Mouse (Mus musculus) cerebellum, adult 2 months (tissue): ENCODE measurements around the gene Cdk18. TPM values are rescaled to one million over a fixed set of nuclear protein-coding genes. Genes with fewer than 3 reads are reported as not detected.

Source experiments
- DNase-seq, 2 experiments: peaks; one replicate each; pipeline ENCODE4 v3.0.0; 2021
- H3K27ac ChIP-seq: fragments of 200-500 bp; 2 replicates; pipeline ENCODE4 v1.5.1; 2012; ENCODE audit warnings: low read length, control low read depth, inconsistent platforms; ENCODE audit not compliant: insufficient read depth
- H3K27me3 ChIP-seq: fragments of 200-500 bp; 2 replicates; pipeline ENCODE4 v1.6.1; 2012; ENCODE audit warnings: inconsistent platforms, mild to moderate bottlenecking, low read length, moderate library complexity; ENCODE audit not compliant: control insufficient read depth, insufficient read depth
- H3K4me1 ChIP-seq: fragments of 200-500 bp; 2 replicates; pipeline ENCODE4 v1.6.1; 2011; ENCODE audit warnings: low read length; ENCODE audit not compliant: control insufficient read depth, insufficient read depth
- H3K4me3 ChIP-seq: fragments of 200-500 bp; replicated peaks from 2 replicates; pipeline ENCODE3; 2011; ENCODE audit warnings: mild to moderate bottlenecking, low read depth, low read length, control low read depth; ENCODE audit not compliant: insufficient read depth
- CTCF ChIP-seq: fragments of 200-500 bp; IDR thresholded peaks from 2 replicates; pipeline ENCODE4 v1.5.1; 2011; ENCODE audit warnings: low read depth, mild to moderate bottlenecking, control low read depth, low read length, moderate library complexity, borderline replicate concordance; ENCODE audit not compliant: insufficient read depth
- POLR2A ChIP-seq: fragments of 200-500 bp; IDR thresholded peaks from 2 replicates; pipeline ENCODE4 v1.6.1; 2011; ENCODE audit warnings: low read length, control low read depth, borderline replicate concordance; ENCODE audit not compliant: insufficient read depth
- WGBS: fragments of 180-500 bp; shearing (Covaris S2); methylation state at CpG from one replicate; pipeline ENCODE4 v1.1.7; 2018; 5-methylcytosine and 5-hydroxymethylcytosine counted together
- polyA plus RNA-seq: library from polyadenylated mRNA; depleted of rRNA; stranded (reverse); fragments of >200 nt; gene quantifications from 2 replicates; pipeline ENCODE4 v1.2.3, GENCODE M21; 2012

Cdk18 gene
- polyA plus RNA-seq, 1 experiment, result 35.8 TPM

GRCm38 (mm10) chr1:132138576-132139415 is 688 bp downstream of the Cdk18 start:
- no peaks in the 10 kb centered on the region for H3K27me3 ChIP-seq
- TF ChIP-seq POLR2A, result no peak
- no peak for TF ChIP-seq CTCF
- H3K4me1 ChIP-seq, result no peaks in the 10 kb centered on the region
- 18% methylated on average over 35 of the region's 35 CpGs for WGBS
- peak in 1 of 2 experiments; percentile 62 for DNase-seq
- peak overlapping the region; percentile 50 for H3K4me3 ChIP-seq
- H3K27ac ChIP-seq, result no peak overlapping the region

GRCm38 (mm10) chr1:132137935-132138575 is 1.4 kb downstream of the Cdk18 start:
- TF ChIP-seq POLR2A, result no peak
- no peak for TF ChIP-seq CTCF
- Histone ChIP-seq H3K4me3 (no peak overlapping the region), H3K27me3 (no peaks in the 10 kb centered on the region), H3K4me1 (no peaks in the 10 kb centered on the region), H3K27ac (no peak overlapping the region)
- DNase-seq, result no peak
- 82% methylated on average over 9 of the region's 9 CpGs for WGBS

GRCm38 (mm10) chr1:132136847-132137246 is 2.6 kb downstream of the Cdk18 start:
- H3K27ac ChIP-seq, result no peak overlapping the region
- no peaks in the 10 kb centered on the region for H3K4me1 ChIP-seq
- no peak for DNase-seq
- H3K27me3 ChIP-seq, result no peaks in the 10 kb centered on the region
- TF ChIP-seq POLR2A (no peak), CTCF (no peak)
- 94% methylated on average over 3 of the region's 3 CpGs for WGBS
- no peak overlapping the region for H3K4me3 ChIP-seq

- no peak for DNase-seq
- no peaks in the 10 kb centered on the region for H3K4me1 ChIP-seq
- no peak overlapping the region for H3K4me3 ChIP-seq
- no peaks in the 10 kb centered on the region for H3K27me3 ChIP-seq
- no peak for TF ChIP-seq POLR2A
- no peak overlapping the region for H3K27ac ChIP-seq
- 93% methylated on average over 7 of the region's 7 CpGs for WGBS
Observed at GRCm38 (mm10) chr1:132135631-132136030, 3.9 kb downstream of the Cdk18 start.

GRCm38 (mm10) chr1:132128311-132128710 is 11.2 kb downstream of the Cdk18 start:
- Histone ChIP-seq H3K27ac (no peak overlapping the region), H3K27me3 (no peaks in the 10 kb centered on the region), H3K4me1 (peaks cover 15% of the 10 kb centered on the region), H3K4me3 (no peak overlapping the region)
- WGBS, result 61% methylated on average over 7 of the region's 7 CpGs
- DNase-seq, result no peak
- TF ChIP-seq POLR2A, result no peak
- TF ChIP-seq CTCF, result no peak

- H3K27ac ChIP-seq, result peak overlapping the region; percentile 35; the same call in 1 of the 2 replicates
- H3K4me1 ChIP-seq, result peaks cover 15% of the 10 kb centered on the region
- DNase-seq, result peak in 1 of 2 experiments; percentile 42
- no peak for TF ChIP-seq CTCF
- no peak for TF ChIP-seq POLR2A
- no peak overlapping the region for H3K4me3 ChIP-seq
- 35% methylated on average over 6 of the region's 6 CpGs for WGBS
- no peaks in the 10 kb centered on the region for H3K27me3 ChIP-seq
Observed at GRCm38 (mm10) chr1:132125803-132126405, 13.6 kb downstream of the Cdk18 start.

GRCm38 (mm10) chr1:132125249-132125648 is 14.2 kb downstream of the Cdk18 start:
- Histone ChIP-seq H3K4me3 (no peak overlapping the region), H3K4me1 (peaks cover 15% of the 10 kb centered on the region), H3K27ac (peak overlapping the region; percentile 13; the same call in 1 of the 2 replicates), H3K27me3 (no peaks in the 10 kb centered on the region)
- no peak for DNase-seq
- 47% methylated on average over 4 of the region's 4 CpGs for WGBS
- no peak for TF ChIP-seq POLR2A
- TF ChIP-seq CTCF, result no peak

GRCm38 (mm10) chr1:132123420-132124014 is 16.0 kb downstream of the Cdk18 start:
- WGBS, result 51% methylated on average over 9 of the region's 9 CpGs
- H3K27me3 ChIP-seq, result no peaks in the 10 kb centered on the region
- no peak for DNase-seq
- H3K27ac ChIP-seq, result no peak overlapping the region
- no peak for TF ChIP-seq POLR2A
- TF ChIP-seq CTCF, result no peak
- H3K4me1 ChIP-seq, result peaks cover 15% of the 10 kb centered on the region
- no peak overlapping the region for H3K4me3 ChIP-seq
